Mouse (Mus musculus): ENCODE results near the gene Slc22a20.

GRCm38 (mm10) chr19:5990921-5991320, 5.0 kb upstream of the Slc22a20 start:
- TF ChIP-seq USF1 (IDR thresholded peaks at IDR 0.05; ENCODE audit: low read depth) = peak; percentile 44
- TF ChIP-seq POLR2A (IDR thresholded peaks at IDR 0.05; ENCODE audit: insufficient read length, low read depth) = no peak
- TF ChIP-seq MAX (IDR thresholded peaks at IDR 0.05; ENCODE audit: low read depth) = no peak
- TF ChIP-seq CEBPB (IDR thresholded peaks at IDR 0.05; ENCODE audit: insufficient read depth, poor library complexity, severe bottlenecking) = no peak
- TF ChIP-seq POLR2AphosphoS2 (IDR thresholded peaks at IDR 0.05; ENCODE audit: insufficient read length, low read depth) = no peak
- no peak for TF ChIP-seq E2F4 (IDR thresholded peaks at IDR 0.05; ENCODE audit: insufficient read depth)
- TF ChIP-seq MYOG (IDR thresholded peaks at IDR 0.05; ENCODE audit: control insufficient read depth in 1 of 3, insufficient read depth in 1 of 3, insufficient read length in 2 of 3, low read depth in 2 of 3) = no peak
